Mouse (Mus musculus) liver, postnatal 0 days (tissue): ENCODE measurements around the gene Prdm15.

Experiments used
- CTCF ChIP-seq: sonication (generic); IDR thresholded peaks from 2 replicates; pipeline ENCODE4 v1.5.1; 2016; ENCODE audit warnings: antibody characterized with exemption, low read depth
- EP300 ChIP-seq: IDR thresholded peaks from 2 replicates; pipeline ENCODE4 v1.6.1; 2016; ENCODE audit warnings: antibody characterized with exemption, low read depth, mild to moderate bottlenecking

DNA sequence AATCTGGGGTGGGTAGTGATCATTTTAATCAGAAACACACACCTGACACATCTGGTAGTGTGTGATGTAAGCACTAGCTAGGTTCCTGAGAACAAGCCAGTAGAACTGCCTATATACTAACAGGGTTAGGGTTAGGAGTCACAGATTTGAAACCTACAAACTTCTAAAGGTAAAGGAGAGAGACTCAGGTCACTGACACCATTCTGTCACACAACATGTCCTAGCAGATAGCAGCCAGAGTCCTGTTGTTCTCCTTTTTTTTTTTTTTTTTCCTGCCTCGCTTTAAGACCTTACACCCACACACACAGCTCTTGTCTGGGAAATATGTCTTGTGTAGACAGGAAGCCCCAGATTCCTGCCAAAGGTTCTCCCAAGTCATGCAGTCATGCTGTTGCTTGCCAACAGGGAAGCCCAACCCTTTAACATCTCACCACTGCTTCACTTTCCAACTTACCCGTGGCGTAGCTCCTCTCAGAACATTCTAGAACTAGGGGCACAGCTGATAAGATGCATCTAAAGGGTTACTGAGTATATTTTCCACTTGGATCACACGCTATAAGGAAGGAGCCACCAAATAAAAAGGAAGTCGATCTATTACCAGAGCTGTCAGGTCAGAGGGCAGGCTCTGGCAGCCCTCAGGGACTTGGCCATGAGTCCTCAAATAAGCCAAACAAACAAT, 45.8 kb upstream of the Prdm15 start:
- TF ChIP-seq CTCF (no peak), EP300 (no peak)
